Mouse (Mus musculus): Measurements from ENCODE around the gene Tns1.

Gene Tns1

GRCm38 (mm10) chr1:74121821-74122576 is 2.2 kb downstream of the Tns1 start:
- DNase-seq: no peak

GRCm38 (mm10) chr1:74121138-74121537 is 3.1 kb downstream of the Tns1 start:
- no peak for DNase-seq

GRCm38 (mm10) chr1:74119115-74119514 is 5.1 kb downstream of the Tns1 start:
- DNase-seq: no peak

GRCm38 (mm10) chr1:74117876-74118275 is 6.4 kb downstream of the Tns1 start:
- no peak for DNase-seq

GRCm38 (mm10) chr1:74113071-74113470 is 11.2 kb downstream of the Tns1 start:
- no peak for DNase-seq

GRCm38 (mm10) chr1:74111696-74112030 is 12.6 kb downstream of the Tns1 start:
- DNase-seq: no peak

- DNase-seq: no peak
These were observed 13.1 kb downstream of the Tns1 start for GRCm38 (mm10) chr1:74110932-74111695.

- DNase-seq: no peak
These were observed 14.6 kb downstream of the Tns1 start for GRCm38 (mm10) chr1:74109670-74110069.

- no peak for DNase-seq
These were observed 16.2 kb downstream of the Tns1 start for GRCm38 (mm10) chr1:74107931-74108618.

- DNase-seq: no peak
These were observed 18.0 kb downstream of the Tns1 start for GRCm38 (mm10) chr1:74106214-74106613.

- DNase-seq: no peak
These were observed 18.6 kb downstream of the Tns1 start for GRCm38 (mm10) chr1:74105660-74106059.

- no peak for DNase-seq
These were observed 20.4 kb downstream of the Tns1 start for GRCm38 (mm10) chr1:74103654-74104353.

- no peak for DNase-seq
These were observed 25.2 kb downstream of the Tns1 start for GRCm38 (mm10) chr1:74099001-74099435.

GRCm38 (mm10) chr1:74098004-74099000 is 25.9 kb downstream of the Tns1 start:
- peak in 1 of 2 experiments; percentile 27 for DNase-seq

- no peak for DNase-seq
These were observed 28.5 kb downstream of the Tns1 start for GRCm38 (mm10) chr1:74095728-74096127.

- no peak for DNase-seq
These were observed 29.0 kb downstream of the Tns1 start for GRCm38 (mm10) chr1:74095296-74095695.

GRCm38 (mm10) chr1:74094497-74095270 is 29.6 kb downstream of the Tns1 start:
- peak; percentile 43 to 44 for DNase-seq

GRCm38 (mm10) chr1:74093447-74093846 is 30.8 kb downstream of the Tns1 start:
- DNase-seq: no peak

- DNase-seq: no peak
These were observed 32.0 kb downstream of the Tns1 start for GRCm38 (mm10) chr1:74092242-74092641.

- DNase-seq: no peak
These were observed 32.5 kb downstream of the Tns1 start for GRCm38 (mm10) chr1:74091611-74092224.

Data from spleen, adult 18-20 months (tissue).